Mouse (Mus musculus) hindbrain, embryonic 10.5 days (tissue): ENCODE results near the gene St8sia4. TPM values are rescaled to one million over a fixed set of nuclear protein-coding genes. Genes with fewer than 3 reads are reported as not detected.
"Not testable (repeated sequence)": the region's sequence is repeated elsewhere in the genome, so short reads cannot be mapped to it uniquely, and the experiment has no call there.

Experiments
- DNase-seq: peaks from one replicate; pipeline ENCODE4 v3.0.0-alpha.2; 2017; ENCODE audit warnings: low spot score
- H3K27ac ChIP-seq: fragments of 300-500 bp; sonication (generic); 2 replicates; pipeline ENCODE4 v1.5.1; 2016; ENCODE audit warnings: mild to moderate bottlenecking, moderate library complexity
- H3K27me3 ChIP-seq: fragments of 300-500 bp; sonication (generic); 2 replicates; pipeline ENCODE4 v1.6.1; 2016; ENCODE audit warnings: mild to moderate bottlenecking; ENCODE audit not compliant: poor library complexity, insufficient read depth, severe bottlenecking
- H3K36me3 ChIP-seq: fragments of 300-500 bp; sonication (generic); 2 replicates; pipeline ENCODE4 v1.6.1; 2016; ENCODE audit warnings: mild to moderate bottlenecking, moderate library complexity
- H3K4me1 ChIP-seq: fragments of 300-500 bp; sonication (generic); replicated peaks from 2 replicates; pipeline ENCODE4 v1.6.1; 2016; ENCODE audit warnings: mild to moderate bottlenecking
- H3K4me3 ChIP-seq: fragments of 300-500 bp; sonication (generic); 2 replicates; pipeline ENCODE4 v1.5.1; 2016; ENCODE audit warnings: mild to moderate bottlenecking, moderate library complexity
- H3K9me3 ChIP-seq: fragments of 300-500 bp; sonication (generic); 2 replicates; pipeline ENCODE4 v1.6.1; 2016; ENCODE audit warnings: mild to moderate bottlenecking, moderate library complexity
- WGBS: fragments of 180-500 bp; shearing (Covaris S2); methylation state at CpG from one replicate; pipeline ENCODE4 v1.1.7; 2016; 5-methylcytosine and 5-hydroxymethylcytosine counted together
- polyA plus RNA-seq: library from polyadenylated mRNA; unstranded; fragments of >200 nt; fragmentation: Nextera tagmentation; extraction: Ambion mirVana; gene quantifications from 2 replicates; pipeline ENCODE4 v1.2.1, GENCODE M21; 2016

Gene St8sia4
- polyA plus RNA-seq, 1 experiment from 2014 or later = 11.9 TPM

DNA sequence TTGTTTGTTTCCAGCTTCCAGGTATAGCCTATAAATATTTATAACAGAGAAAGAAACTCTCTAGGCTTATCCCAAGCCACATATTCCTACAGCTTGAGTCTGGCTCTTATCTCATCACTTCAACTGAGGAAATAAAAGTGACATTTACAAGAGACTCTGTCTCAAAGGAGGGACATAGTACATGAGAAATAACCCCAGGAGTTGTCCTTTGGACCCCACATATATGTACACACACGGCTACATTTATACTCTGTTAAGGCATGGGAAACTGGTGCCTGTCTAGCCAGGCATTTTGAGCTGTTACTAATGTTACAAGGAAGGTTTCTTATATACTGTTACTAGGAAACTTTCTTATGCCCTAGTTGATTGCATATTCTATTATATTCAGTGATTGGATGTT is 84.1 kb downstream of the St8sia4 start:
- H3K4me3 ChIP-seq = no peak overlapping the region
- H3K27me3 ChIP-seq = no peaks in the 10 kb centered on the region
- WGBS = 92% methylated on average over 1 of the region's 1 CpGs
- H3K27ac ChIP-seq = no peak overlapping the region
- H3K9me3 ChIP-seq = no peaks in the 10 kb centered on the region
- no peaks in the 10 kb centered on the region for H3K36me3 ChIP-seq
- H3K4me1 ChIP-seq = no peaks in the 10 kb centered on the region
- DNase-seq = no peak

DNA sequence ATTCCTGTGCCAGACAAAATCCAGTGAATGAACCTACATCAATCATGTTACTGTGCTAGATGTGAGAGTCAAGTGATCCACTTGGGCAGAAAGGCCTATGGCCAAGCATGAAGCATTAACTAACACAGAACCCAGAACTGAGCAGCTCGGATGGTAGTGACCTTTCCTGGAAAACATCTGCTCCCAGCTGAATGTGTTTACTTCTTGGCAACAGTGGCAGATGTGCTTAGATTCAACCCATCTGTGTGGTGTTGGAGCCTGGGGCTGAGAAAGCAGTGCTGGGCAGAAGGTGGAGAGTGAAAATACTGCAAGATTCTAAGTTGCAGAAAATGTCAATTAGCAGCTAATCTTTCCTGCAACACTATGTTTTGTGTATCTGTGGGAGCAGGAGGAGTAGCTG is 85.1 kb downstream of the St8sia4 start:
- Histone ChIP-seq H3K36me3 (no peaks in the 10 kb centered on the region), H3K4me1 (no peaks in the 10 kb centered on the region), H3K4me3 (no peak overlapping the region), H3K9me3 (no peaks in the 10 kb centered on the region), H3K27ac (no peak overlapping the region), H3K27me3 (no peaks in the 10 kb centered on the region)
- DNase-seq = peak; percentile 15
- 70% methylated on average over 1 of the region's 1 CpGs for WGBS

DNA sequence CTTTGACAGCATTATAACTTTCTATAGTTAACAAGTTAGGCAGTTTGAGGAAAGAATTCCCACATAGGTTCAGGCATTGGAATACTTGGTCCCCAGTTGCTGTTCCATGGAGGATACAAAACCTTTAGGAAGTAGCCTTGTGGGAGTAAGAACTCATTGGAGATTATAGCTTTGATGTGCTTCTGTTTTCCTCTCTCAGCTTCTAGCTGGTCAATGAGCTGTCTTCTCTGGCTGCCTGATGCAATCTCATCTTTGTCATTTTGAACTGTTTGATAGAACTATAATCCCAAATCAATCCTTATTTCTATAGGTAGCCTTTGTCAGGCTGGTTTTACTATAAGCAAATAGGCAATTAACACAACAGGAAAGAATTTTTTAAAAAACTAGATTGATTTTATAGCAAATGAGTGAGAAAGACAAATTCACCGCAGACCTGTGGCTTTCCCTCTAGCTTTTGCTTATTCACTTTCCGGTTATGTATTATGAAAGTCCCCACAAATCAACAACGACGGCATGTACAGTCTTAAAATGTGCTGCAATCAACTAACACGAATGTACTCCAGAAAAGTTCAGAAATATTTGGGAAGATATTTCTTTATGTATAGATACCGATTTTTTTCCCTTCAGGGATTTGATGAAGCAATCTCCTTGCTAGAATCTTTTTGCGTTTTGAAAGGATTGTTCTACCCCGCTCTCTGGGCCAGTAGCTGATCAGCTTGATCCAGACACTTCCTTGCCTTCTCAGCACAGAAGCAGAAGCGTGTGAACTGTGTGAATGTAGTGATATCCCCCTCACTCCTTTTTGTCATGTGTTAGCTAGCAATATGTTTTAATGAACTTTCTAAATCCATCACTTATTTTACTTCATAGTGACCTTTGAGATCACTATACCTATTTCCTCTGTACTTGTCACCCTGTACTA is 94.5 kb downstream of the St8sia4 start:
- DNase-seq = no peak
- WGBS = 92% methylated on average over 9 of the region's 9 CpGs
- Histone ChIP-seq H3K27ac (no peak overlapping the region), H3K9me3 (no peaks in the 10 kb centered on the region), H3K4me3 (no peak overlapping the region), H3K27me3 (no peaks in the 10 kb centered on the region), H3K36me3 (no peaks in the 10 kb centered on the region), H3K4me1 (no peaks in the 10 kb centered on the region)

DNA sequence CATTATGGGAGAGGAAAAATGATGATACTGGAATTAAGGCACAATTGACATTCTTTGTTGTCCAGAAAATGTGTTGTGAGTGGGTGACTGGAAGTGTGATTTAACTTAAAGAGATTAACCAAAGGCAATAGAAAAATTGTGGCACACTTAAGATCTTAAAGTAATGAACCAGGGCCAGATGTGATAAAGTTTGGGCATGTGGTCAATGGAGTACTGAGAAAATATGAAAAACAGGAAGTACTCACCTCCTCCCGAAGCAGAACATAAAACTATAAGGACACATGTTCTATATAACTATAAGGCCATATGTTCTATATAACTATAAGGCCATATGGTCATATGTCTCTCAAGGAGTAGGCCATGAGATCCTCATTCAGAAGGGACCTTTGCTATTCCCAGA is 96.3 kb downstream of the St8sia4 start:
- WGBS = 84% methylated on average over 1 of the region's 1 CpGs
- H3K27me3 ChIP-seq = no peaks in the 10 kb centered on the region
- no peaks in the 10 kb centered on the region for H3K36me3 ChIP-seq
- H3K4me3 ChIP-seq = no peak overlapping the region
- no peaks in the 10 kb centered on the region for H3K9me3 ChIP-seq
- no peak overlapping the region for H3K27ac ChIP-seq
- no peaks in the 10 kb centered on the region for H3K4me1 ChIP-seq
- no peak for DNase-seq

DNA sequence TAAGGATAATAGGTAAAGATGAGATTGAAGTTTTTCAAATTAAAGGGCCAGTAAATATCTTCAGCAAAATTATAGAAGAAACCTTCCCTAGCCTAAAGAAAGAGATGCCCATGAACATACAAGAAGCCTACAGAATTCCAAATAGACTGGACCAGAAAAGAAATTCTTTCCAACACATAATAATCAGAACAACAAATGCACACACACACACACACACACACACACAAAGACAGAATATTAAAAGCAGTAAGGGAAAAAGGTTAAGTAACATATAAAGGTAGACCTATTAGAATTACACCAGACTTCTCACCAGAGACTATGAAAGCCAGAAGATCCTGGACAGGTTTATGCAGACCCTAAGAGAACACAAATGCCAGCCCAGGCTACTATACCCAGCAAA is 112.8 kb downstream of the St8sia4 start:
- not testable (repeated sequence) for H3K27ac ChIP-seq, DNase-seq, H3K4me3 ChIP-seq, H3K4me1 ChIP-seq, H3K27me3 ChIP-seq, H3K36me3 ChIP-seq, H3K9me3 ChIP-seq

DNA sequence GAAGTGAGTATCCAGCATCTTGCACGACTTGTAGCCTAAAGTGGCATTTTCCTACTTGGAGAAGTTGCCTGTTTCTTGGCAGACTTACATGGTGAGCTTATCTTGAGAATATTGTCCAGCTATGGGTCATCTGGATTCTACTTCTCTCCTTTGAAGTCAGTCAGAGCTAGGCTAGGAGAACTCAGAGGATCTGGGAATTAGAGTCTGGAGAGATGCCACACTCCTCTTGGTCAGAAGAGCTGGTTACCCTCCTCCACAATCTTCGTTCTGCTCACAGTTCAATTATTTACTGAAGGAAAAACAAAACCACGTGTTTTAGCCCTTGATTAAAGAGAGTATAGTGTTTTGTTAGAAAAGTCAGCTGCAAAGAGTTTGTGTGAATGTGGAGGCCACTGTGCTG is 125.9 kb downstream of the St8sia4 start:
- no peak for DNase-seq
- no peaks in the 10 kb centered on the region for H3K4me1 ChIP-seq
- WGBS = 64% methylated on average over 3 of the region's 3 CpGs
- no peaks in the 10 kb centered on the region for H3K9me3 ChIP-seq
- H3K4me3 ChIP-seq = no peak overlapping the region
- H3K27ac ChIP-seq = no peak overlapping the region
- no peaks in the 10 kb centered on the region for H3K27me3 ChIP-seq
- no peaks in the 10 kb centered on the region for H3K36me3 ChIP-seq
